Mouse (Mus musculus): ENCODE results near the gene Agap2. TPM values are rescaled to one million over a fixed set of nuclear protein-coding genes. Genes with fewer than 3 reads are reported as not detected.

The Agap2 gene
- total RNA-seq, 2 experiments from 2014 or later, result 1.6 TPM

DNA sequence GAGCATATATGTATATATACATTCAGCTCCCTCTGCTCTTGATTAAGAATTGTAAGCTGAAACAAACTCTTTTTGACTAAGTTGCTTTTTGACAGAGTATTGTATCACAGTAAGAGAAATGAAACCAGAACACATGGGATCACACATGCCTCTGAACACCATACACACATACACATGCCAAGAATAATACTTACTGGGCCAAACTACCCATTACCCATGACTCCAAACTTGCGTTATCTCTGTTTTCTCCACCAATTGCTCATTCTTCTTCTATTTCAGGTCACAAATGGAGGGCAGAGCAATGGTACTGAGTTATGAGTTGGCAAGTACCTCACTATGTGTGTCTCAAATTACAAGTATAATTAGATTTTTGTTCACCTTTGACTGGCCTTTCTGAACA lies 1.1 kb upstream of the Agap2 start:
- no peak for DNase-seq
- Histone ChIP-seq H3K27ac (no peak overlapping the region), H3K4me3 (no peak overlapping the region)
- intact Hi-C loops (cut with DNase I), result loop anchor here (10.0 kb wide), 1 partner anchor 601 kb away; no protein-coding TSS in a partner anchor
- TF ChIP-seq CTCF (IDR thresholded peaks at IDR 0.05), result no peak

DNA sequence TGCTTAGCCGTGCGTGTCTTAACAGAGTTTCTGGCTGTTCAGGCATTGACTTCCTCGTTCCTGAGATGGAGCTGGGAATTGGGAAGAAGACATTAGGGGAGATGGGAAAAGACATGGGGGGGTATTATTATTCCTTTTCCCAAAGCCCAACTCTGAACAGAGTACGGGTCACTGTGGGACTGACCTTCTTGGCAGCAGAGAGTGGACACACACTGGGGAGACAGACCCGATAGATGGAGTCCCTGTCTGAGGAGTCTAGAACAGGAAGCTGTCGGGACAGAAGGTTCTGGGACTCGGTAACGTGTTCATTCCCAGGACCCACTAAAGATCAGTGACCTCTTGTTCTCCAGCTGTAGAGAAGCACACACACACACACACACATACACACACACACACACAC lies 567 bp downstream of the Agap2 start:
- no peak overlapping the region for H3K4me3 ChIP-seq
- no peak for TF ChIP-seq CTCF (IDR thresholded peaks at IDR 0.05)
- intact Hi-C loops (cut with DNase I), result loop anchor here (10.0 kb wide), 1 partner anchor 599 kb away; no protein-coding TSS in a partner anchor
- H3K27ac ChIP-seq, result no peak overlapping the region
- DNase-seq, result peak; percentile 10

DNA sequence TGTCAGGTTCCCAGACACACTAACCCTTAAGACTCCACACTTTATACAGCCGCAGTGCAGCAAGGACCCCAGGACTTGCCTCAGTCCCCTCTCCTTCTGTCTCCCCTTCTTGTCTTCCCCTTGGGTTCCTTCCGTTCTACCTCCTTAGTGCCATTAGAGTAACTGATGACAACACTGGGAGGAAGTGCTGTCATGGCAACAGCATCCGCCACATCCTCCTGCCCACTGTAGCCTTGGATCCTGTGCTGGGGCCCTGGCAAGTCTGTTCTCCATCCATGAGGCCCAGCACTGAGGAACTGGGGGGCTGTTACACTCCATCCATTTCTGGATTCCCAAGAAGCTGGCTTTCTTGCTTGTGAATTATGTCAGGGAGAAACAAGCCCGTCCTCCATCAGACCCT lies 998 bp downstream of the Agap2 start:
- no peak for TF ChIP-seq CTCF (IDR thresholded peaks at IDR 0.05)
- no peak overlapping the region for H3K4me3 ChIP-seq
- H3K27ac ChIP-seq, result no peak overlapping the region
- intact Hi-C loops (cut with DNase I), result loop anchor here (10.0 kb wide), 1 partner anchor 599 kb away; no protein-coding TSS in a partner anchor
- DNase-seq, result peak; percentile 15

DNA sequence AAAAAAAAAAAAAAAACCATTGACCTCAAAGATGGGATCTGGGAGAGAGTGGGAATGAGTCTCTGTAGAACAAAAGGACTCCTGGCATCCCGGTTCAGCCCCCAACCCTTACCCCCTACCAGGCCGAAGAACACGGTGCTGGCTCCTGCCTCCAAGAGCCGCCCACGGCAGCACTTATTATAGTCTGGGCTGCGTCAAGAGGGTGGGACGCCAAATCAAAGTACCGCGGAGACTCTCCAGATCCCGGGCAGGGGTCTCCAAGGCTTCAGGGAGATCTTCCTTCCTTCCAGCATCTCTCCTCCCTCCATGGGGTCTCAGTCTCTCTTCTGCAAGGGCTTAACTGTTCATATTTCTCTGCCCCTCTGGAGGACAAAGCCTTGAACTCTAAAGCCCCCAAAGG lies 2.4 kb downstream of the Agap2 start:
- intact Hi-C loops (cut with DNase I), result loop anchor here (10.0 kb wide), 1 partner anchor 597 kb away; no protein-coding TSS in a partner anchor

DNA sequence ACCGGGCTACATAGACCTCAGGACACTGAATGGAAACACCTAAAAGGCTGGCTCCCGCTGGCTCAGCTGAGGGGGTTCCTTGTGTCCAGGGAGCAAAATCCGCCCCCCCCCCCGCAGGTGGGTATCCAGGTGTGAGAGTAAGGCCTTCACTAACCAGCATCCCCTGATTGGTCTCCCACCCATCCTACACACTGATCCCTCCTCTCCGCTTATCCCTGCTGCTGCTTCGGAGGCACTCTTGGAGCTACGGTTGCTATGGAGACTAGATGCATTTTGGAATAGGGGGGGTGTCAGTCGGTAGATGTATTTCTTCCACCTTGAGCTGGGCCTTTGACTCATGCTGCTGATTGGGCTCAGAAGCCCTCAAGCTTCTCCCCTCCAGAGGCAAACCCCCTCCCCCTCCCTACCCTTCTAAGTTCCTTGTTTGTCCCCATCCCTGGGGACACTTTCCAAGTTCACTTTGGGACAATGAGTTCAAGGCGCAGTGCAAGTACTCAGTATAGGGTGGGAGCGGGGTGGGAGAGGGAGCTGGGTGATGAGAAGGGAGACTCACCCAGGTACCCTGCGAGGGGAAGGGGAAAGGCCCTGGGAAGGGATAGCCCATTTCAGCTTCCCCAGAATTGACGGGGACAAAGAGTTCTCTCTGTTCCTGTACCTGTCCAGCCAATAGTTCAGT lies 3.1 kb downstream of the Agap2 start:
- Histone ChIP-seq H3K4me3 (peak overlapping the region; percentile 71), H3K27ac (peak overlapping the region; percentile 41; the same call in 1 of the 2 replicates)
- DNase-seq, result no peak
- intact Hi-C loops (cut with DNase I), result loop anchor here (10.0 kb wide), 1 partner anchor 597 kb away; no protein-coding TSS in a partner anchor
- TF ChIP-seq CTCF (IDR thresholded peaks at IDR 0.05), result no peak

More for the DNA sequence above, 2.4 kb downstream of the Agap2 start:
- no peak for DNase-seq
- TF ChIP-seq CTCF (IDR thresholded peaks at IDR 0.05), result no peak
- H3K27ac ChIP-seq, result no peak overlapping the region
- no peak overlapping the region for H3K4me3 ChIP-seq

DNA sequence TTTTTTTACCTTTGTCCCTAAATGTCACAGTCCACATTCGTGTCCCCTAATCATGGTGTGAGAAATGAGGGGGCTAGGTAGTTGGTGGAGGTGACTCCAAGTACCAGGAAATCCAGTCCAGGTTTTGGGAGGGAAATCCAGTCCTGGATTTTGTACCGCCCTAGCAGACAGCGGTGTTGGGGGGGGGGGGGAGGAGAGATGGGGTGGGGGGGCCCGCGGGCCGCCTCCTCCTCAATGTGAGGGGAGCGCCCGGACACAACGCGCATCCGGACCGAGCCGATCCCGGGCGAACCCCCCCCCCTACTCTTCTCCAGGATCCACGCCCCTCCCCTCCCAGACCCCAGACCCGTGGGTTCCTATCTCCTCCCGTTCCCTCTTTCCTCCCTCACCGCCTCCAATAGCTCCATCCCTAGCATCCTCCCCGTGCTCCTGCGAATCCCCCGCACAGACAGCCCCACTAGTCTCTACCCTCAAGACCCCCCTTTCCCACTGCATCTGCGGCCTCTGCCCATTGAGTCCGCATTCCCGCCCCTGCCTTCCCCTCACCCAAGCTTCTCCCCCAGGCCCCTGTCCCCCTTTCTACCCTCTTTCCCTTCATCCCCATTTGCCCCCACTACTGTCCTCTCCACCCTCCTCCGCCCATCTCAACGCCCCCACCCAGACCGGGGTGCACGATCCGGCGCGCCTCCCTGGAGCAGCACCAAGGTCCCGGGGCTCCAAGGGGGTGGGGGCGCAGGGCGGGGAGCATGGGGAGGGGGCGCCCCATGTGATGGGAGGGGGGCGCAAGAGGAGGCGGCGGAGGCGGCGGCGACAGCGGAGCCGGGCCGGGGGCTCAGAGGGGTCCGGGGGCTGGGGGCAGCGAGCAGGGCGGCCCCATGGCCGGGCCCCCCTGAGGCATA lies 3.8 kb downstream of the Agap2 start:
- no peak for DNase-seq
- Histone ChIP-seq H3K4me3 (peak overlapping the region; percentile 71), H3K27ac (peak overlapping the region; percentile 58)
- TF ChIP-seq CTCF (IDR thresholded peaks at IDR 0.05), result no peak
- intact Hi-C loops (cut with DNase I), result loop anchor here (10.0 kb wide), 1 partner anchor 596 kb away; no protein-coding TSS in a partner anchor

DNA sequence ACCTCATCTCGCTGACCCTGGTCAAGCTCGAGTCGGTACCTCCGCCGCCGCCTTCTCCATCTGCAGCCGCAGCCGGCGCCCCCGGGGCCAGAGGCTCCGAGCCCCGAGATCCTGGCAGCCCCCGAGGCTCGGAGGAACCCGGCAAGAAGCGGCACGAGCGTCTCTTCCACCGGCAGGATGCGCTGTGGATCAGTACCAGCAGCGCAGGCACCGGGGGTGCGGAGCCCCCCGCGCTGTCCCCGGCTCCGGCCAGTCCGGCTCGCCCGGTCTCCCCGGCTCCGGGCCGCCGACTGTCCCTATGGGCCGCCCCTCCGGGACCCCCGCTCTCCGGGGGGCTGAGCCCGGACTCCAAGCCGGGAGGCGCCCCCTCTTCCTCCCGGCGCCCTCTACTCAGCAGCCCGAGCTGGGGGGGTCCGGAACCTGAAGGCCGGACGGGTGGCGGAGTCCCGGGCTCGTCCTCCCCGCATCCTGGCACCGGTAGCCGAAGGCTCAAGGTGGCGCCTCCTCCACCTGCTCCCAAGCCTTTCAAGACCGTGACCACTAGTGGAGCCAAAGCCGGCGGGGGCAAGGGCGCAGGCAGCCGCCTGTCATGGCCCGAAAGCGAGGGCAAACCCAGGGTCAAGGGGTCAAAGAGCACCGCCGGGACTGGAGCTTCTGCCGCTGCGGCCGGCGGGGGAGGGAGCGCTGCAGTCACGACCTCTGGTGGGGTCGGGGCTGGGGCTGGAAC lies 4.7 kb downstream of the Agap2 start:
- DNase-seq, result no peak
- intact Hi-C loops (cut with DNase I), result loop anchor here (10.0 kb wide), 1 partner anchor 595 kb away; no protein-coding TSS in a partner anchor
- H3K27ac ChIP-seq, result peak overlapping the region; percentile 58
- TF ChIP-seq CTCF (IDR thresholded peaks at IDR 0.05), result peak; percentile 46
- H3K4me3 ChIP-seq, result peak overlapping the region; percentile 71

DNA sequence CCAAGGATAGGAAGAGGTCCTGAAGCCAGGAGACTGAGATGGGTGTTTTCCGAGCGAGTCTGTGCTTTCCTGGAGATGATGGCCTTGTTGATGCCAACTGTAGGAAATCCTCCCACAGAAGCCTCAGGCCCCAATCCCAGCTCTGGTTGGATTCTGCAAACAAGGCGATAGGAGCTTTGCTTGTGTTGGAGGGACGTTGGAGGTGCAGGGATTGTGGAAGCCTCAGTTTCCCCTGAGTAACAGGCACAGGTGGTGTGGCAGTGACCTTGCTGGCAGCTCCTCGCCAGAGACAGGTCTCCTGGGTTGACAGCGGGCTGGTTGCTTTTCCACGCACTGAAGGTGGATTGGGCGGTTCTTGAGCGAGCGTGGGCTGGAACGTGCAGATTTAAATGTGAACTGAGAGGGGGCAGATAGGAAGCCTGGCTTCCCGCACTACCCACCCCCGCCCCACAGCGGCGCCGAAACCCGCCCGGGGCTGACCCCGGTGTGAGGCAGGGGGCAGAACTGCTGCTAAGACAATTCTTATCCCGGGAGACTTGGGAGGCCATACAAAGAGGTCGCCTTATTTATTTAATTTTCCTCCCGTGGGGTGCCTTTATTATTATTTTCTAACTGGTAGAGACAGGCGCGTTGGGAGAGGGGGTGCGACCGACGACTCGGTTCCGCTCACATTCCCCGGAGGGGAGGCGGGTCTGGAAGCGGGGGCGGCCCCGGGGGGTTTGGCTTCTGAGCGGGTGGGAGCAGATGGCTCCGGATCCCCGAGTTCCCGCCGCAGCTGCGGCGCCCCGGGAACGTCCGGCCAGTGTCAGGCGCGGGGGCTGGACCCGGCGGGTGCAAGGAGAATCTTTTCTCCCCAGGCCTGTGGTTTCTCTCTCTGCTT lies 6.1 kb downstream of the Agap2 start:
- peak overlapping the region; percentile 58 for H3K27ac ChIP-seq
- intact Hi-C loops (cut with DNase I), result no loop called here
- DNase-seq, result peak; percentile 65
- no peak for TF ChIP-seq CTCF (IDR thresholded peaks at IDR 0.05)
- H3K4me3 ChIP-seq, result peak overlapping the region; percentile 71

DNA sequence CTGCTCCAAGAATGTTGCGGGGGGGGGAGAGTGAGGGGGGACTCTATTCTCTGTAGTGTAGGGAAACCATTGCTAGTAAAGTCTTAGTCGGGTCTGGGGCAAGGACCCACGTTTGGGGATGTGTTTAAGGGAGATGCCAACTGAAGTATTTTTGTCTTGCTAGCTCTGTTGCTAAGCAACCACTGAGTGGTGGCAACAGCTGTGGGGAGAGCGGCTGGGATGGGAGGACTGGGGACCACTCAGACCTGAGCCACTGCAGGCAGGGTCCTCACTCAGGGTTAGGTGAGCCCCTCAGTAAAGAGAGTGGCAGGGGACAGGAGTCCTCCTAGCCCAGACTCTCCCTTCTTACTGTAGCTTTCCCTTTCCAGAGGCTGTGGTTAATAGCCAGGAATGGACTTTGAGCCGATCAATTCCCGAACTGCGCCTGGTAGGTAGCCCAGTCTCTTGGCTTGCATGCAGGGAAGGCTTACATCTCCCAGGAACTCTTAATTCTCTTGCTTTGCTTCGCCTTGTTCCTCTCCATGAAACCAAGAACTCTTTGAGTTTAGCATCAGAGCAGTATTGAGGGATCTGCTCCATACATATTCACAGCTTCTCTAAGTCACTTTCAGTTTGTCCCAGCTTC lies 7.0 kb downstream of the Agap2 start:
- no peak for TF ChIP-seq CTCF (IDR thresholded peaks at IDR 0.05)
- peak overlapping the region; percentile 71 for H3K4me3 ChIP-seq
- DNase-seq, result peak; percentile 32
- intact Hi-C loops (cut with DNase I), result no loop called here
- H3K27ac ChIP-seq, result peak overlapping the region; percentile 58

DNA sequence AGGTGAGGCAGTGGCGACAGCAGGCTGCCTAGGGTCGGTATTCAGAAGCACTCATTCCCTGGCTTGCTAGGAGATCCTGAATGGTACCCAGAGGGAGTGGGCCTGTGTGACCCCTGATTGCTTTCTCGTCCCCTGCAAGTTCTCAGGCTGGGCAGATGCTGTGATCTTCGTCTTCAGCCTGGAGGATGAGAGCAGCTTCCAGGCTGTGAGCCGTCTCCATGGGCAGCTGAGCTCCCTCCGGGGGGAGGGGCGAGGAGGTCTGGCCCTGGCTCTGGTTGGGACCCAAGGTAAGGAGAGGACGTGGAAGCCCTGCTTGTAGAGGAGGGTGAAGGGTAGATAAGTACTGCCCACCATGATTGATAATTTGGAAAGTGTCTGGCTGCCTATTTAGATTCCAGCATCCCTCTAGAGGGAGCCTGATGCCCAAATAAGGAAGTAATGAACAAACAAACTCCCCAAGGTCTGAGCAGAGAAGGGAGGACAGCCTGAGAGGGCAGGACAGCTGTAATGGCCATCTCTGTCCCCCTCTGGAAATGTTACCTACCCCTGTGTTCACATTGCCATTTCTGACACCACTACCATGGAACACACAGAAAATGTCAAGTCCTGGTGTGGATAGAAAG lies 8.3 kb downstream of the Agap2 start:
- no peak for TF ChIP-seq CTCF (IDR thresholded peaks at IDR 0.05)
- peak; percentile 13 for DNase-seq
- intact Hi-C loops (cut with DNase I), result no loop called here
- peak overlapping the region; percentile 31; the same call in 1 of the 2 replicates for H3K27ac ChIP-seq
- no peak overlapping the region for H3K4me3 ChIP-seq

Measured in gastrocnemius, adult 2 months (tissue).